Comparison of ENCODE assay signal across 3 mouse cellular contexts in the genomic region with DNA sequence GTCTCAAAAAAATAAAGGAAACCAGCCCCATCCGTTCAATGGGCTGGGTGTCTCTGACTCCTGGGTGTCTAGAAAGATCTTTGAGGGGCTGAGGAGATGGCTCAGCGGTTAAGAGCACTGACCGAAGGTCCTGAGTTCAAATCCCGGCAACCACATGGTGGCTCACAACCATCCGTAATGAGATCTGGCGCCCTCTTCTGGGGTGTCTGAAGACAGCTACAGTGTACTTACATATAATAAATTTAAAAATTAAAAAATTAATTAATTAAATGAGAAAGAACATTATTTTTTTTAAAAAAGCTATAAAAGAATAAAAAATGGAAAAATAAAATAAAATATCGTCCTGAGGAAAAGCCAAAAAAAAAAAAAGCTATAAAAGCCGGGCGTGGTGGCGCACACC. TPM values are rescaled to one million over a fixed set of nuclear protein-coding genes. Genes with fewer than 3 reads are reported as not detected.
"Had no signal": no experiment of that assay in that cellular context is flagged by ENCODE, and none has a peak within 500 bp of the region (broad histone marks: within the 10 kb centered on the region; RNA-seq: fewer than 3 reads in every experiment).

No protein-coding gene starts in this region.

RNA-seq across cellular contexts. Expression of a gene that starts 23.3 kb away (rescaled TPM):
- total RNA-seq: neutrophil, adult 5-6 weeks had no signal
- polyA plus RNA-seq: spleen, adult 2 months; thymus, postnatal 0 days had no signal
